Mouse (Mus musculus): Measurements from ENCODE around the gene Bbs12.

Gene Bbs12

GRCm38 (mm10) chr3:37326627-37327026 is 14.3 kb downstream of the Bbs12 start:
- no peak for DNase-seq (ENCODE audit: low spot score)

- DNase-seq (ENCODE audit: low spot score) = no peak
These were observed 16.1 kb downstream of the Bbs12 start for GRCm38 (mm10) chr3:37328489-37328888.

GRCm38 (mm10) chr3:37329963-37330362 is 17.6 kb downstream of the Bbs12 start:
- DNase-seq (ENCODE audit: low spot score) = no peak

GRCm38 (mm10) chr3:37331999-37332449 is 19.7 kb downstream of the Bbs12 start:
- DNase-seq (ENCODE audit: low spot score) = no peak

GRCm38 (mm10) chr3:37334053-37334452 is 21.7 kb downstream of the Bbs12 start:
- DNase-seq (ENCODE audit: low spot score) = no peak

- DNase-seq (ENCODE audit: low spot score) = no peak
These were observed 28.8 kb downstream of the Bbs12 start for GRCm38 (mm10) chr3:37341110-37341509.

- DNase-seq (ENCODE audit: low spot score) = no peak
These were observed 30.5 kb downstream of the Bbs12 start for GRCm38 (mm10) chr3:37342811-37343210.

- DNase-seq (ENCODE audit: low spot score) = no peak
These were observed 35.3 kb downstream of the Bbs12 start for GRCm38 (mm10) chr3:37347671-37348070.

- peak; percentile 39 for DNase-seq (ENCODE audit: low spot score)
These were observed 36.1 kb downstream of the Bbs12 start, which contains the start of gene Fgf2 for GRCm38 (mm10) chr3:37348221-37349165. Gene Fgf2 (plus strand): TSS chr3:37348346.

GRCm38 (mm10) chr3:37349166-37349548 is 36.8 kb downstream of the Bbs12 start:
- DNase-seq (ENCODE audit: low spot score) = no peak

- DNase-seq (ENCODE audit: low spot score) = no peak
These were observed 38.0 kb downstream of the Bbs12 start for GRCm38 (mm10) chr3:37350386-37350785.

- no peak for DNase-seq (ENCODE audit: low spot score)
These were observed 41.7 kb downstream of the Bbs12 start for GRCm38 (mm10) chr3:37353951-37354481.

- DNase-seq (ENCODE audit: low spot score) = no peak
These were observed 42.4 kb downstream of the Bbs12 start for GRCm38 (mm10) chr3:37354737-37355136.

GRCm38 (mm10) chr3:37360729-37361128 is 48.4 kb downstream of the Bbs12 start:
- no peak for DNase-seq (ENCODE audit: low spot score)

GRCm38 (mm10) chr3:37365144-37365543 is 52.8 kb downstream of the Bbs12 start:
- no peak for DNase-seq (ENCODE audit: low spot score)

GRCm38 (mm10) chr3:37365976-37366375 is 53.6 kb downstream of the Bbs12 start:
- DNase-seq (ENCODE audit: low spot score) = no peak

GRCm38 (mm10) chr3:37366381-37367053 is 54.2 kb downstream of the Bbs12 start:
- no peak for DNase-seq (ENCODE audit: low spot score)

GRCm38 (mm10) chr3:37370407-37370806 is 58.1 kb downstream of the Bbs12 start:
- DNase-seq (ENCODE audit: low spot score) = no peak

Data from urinary bladder, postnatal 25 days (tissue).